Mouse (Mus musculus): ENCODE data around the gene Ano6. TPM values are rescaled to one million over a fixed set of nuclear protein-coding genes. Genes with fewer than 3 reads are reported as not detected.

Gene Ano6
- total and polyA plus RNA-seq, 3 experiments: 14.9 to 27.0 (median 18.4) TPM

DNA sequence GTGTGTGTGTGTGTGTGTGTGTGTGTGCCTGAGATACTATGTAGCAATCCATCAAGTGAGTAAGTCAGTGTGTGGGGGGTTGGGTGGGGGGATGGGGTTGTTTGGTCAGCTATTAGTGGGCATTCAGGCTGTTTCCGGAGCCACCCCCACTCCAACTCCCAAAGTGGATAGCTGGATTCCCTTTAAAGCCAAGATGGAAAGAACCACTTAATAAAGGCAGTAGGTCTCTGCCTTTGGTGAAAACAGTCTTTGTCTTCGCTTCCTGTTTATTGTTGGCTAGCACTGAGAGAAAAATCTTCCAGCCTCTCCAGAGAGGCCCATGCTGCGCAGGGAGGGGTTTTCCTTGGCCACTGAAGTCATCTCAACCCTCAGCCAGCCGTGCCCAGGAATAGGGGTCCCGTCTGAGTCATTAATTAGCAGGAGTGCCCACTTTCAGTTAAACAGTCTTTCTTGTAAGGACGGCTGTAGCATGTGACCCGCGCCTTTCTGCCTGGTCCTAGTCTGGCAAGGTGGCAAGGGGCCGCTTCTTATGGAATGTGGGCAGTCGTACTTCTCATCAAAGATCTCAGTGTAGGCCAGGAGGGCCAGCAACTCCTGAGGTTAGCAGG, 38.1 kb downstream of the Ano6 start:
- Histone ChIP-seq H3K4me2 (ENCODE audit: insufficient read depth, low read depth, poor library complexity, severe bottlenecking) (no peak overlapping the region), H3K36me3 (replicated peaks in 1 of 2; ENCODE audit: control insufficient read depth in 1 of 2, insufficient read depth in 1 of 2, low read length in 1 of 2) (peaks cover 3 to 52% of the 10 kb centered on the region in 2 experiments), H3K9me3 (replicated peaks; ENCODE audit: low read length) (peaks cover 6% of the 10 kb centered on the region), H3K9ac (ENCODE audit: insufficient read depth, low read depth) (no peak overlapping the region), H3K4me1 (ENCODE audit: control insufficient read depth in 1 of 2, insufficient read depth in 2 of 2) (peaks cover 0 to 13% of the 10 kb centered on the region in 2 experiments; a peak in 2 of 4 replicates), H3K79me2 (replicated peaks; ENCODE audit: control insufficient read depth, extremely low read depth, insufficient read depth, poor library complexity, severe bottlenecking) (0 out of 2 replicates have a peak, but pooled peaks cover 3% of the 10 kb centered on the region), H3K27ac (ENCODE audit: insufficient read depth, low read depth) (no peak overlapping the region), H3K4me3 (replicated peaks in 1 of 3; ENCODE audit: low read depth in 2 of 3, low read length in 2 of 3, poor library complexity in 1 of 3) (no peak overlapping the region), H3K27me3 (replicated peaks) (no peaks in the 10 kb centered on the region)
- dilution Hi-C loops (cut with MboI; ENCODE audit: extremely low pct_ligation_motif_present, extremely low pct_unique_long_range_greater_than_20kb, low sequenced_read_pairs): no loop called here
- in situ Hi-C loops (cut with MboI; ENCODE audit: low pct_ligation_motif_present, low pct_unique_long_range_greater_than_20kb, low sequenced_read_pairs): no loop called here
- no peak for DNase-seq (ENCODE audit: extremely low read depth)
- TF ChIP-seq POLR2A (IDR thresholded peaks at IDR 0.05; ENCODE audit: low read depth, low read length) (no peak), HCFC1 (IDR thresholded peaks at IDR 0.05; ENCODE audit: low read depth, low read length) (no peak), MAFK (IDR thresholded peaks at IDR 0.05; ENCODE audit: insufficient replicate concordance, low read length) (no peak)

DNA sequence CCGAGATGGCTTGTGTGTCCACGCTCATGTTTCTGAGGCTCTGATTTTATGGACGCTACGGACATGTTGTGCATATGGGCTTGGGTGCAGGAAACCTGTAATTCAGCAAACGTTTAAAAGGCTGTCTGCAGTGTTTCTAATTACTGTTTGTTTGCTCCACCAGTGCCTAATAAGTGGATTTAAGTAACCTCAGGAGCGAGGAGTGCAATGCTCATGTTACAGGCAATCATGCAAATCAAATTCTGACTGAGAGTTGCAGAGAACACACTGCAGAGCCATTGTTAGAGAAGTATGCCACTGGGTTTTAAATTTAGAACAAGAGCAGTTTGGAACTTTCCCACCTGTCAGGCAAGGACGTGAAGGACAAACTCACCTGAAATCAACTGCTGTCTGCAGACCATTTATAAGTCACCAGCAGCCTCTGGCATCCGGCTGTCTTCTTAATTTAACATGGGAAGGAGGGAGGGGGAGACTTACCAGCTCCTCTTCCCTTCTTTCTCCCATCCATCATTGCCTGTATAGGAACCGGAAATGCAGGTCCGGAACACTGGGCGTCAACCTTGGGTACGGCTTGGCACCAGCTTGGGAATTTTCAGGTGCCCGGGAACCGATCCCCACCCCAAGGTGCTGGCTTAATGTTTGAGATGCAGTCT, 39.0 kb downstream of the Ano6 start:
- in situ Hi-C loops (cut with MboI; ENCODE audit: low pct_ligation_motif_present, low pct_unique_long_range_greater_than_20kb, low sequenced_read_pairs): no loop called here
- no peak for TF ChIP-seq NRF1 (IDR thresholded peaks at IDR 0.05; ENCODE audit: low read depth, low read length)

DNA sequence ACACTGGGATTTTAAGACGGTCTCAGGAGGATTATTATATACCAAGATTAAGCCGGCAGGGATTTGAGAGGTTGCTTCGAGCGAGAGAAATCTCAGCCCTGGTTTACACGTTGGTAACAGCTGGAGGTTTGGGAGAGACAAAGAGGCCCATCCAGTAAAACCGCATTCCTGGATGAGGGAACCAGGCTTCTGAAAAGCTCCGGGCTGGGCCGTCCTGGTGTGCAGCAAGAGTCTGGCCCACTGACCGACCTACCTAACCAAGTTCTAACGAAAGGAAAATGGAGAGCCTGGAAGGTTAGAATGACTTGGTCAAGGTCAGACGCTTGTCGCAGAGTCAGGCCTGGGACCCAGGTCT, 39.5 kb downstream of the Ano6 start:
- peaks cover 0 to 44% of the 10 kb centered on the region in 2 experiments for H3K36me3 ChIP-seq (replicated peaks in 1 of 2; ENCODE audit: control insufficient read depth in 1 of 2, insufficient read depth in 1 of 2, low read length in 1 of 2)
- in situ Hi-C loops (cut with MboI; ENCODE audit: low pct_ligation_motif_present, low pct_unique_long_range_greater_than_20kb, low sequenced_read_pairs): no loop called here
- H3K4me3 ChIP-seq (replicated peaks in 1 of 3; ENCODE audit: low read depth in 2 of 3, low read length in 2 of 3, poor library complexity in 1 of 3): no peak overlapping the region
- H3K4me1 ChIP-seq (ENCODE audit: control insufficient read depth in 1 of 2, insufficient read depth in 2 of 2): peaks cover 0 to 13% of the 10 kb centered on the region in 2 experiments; a peak in 2 of 4 replicates
- no peaks in the 10 kb centered on the region for H3K27me3 ChIP-seq (replicated peaks)
- no peak for DNase-seq (ENCODE audit: extremely low read depth)
- dilution Hi-C loops (cut with MboI; ENCODE audit: extremely low pct_ligation_motif_present, extremely low pct_unique_long_range_greater_than_20kb, low sequenced_read_pairs): no loop called here
- no peak for TF ChIP-seq MXI1 (IDR thresholded peaks at IDR 0.05; ENCODE audit: low read depth, low read length)
- no peak for TF ChIP-seq BHLHE40 (IDR thresholded peaks at IDR 0.05; ENCODE audit: low read depth, low read length)
- TF ChIP-seq MEF2A (IDR thresholded peaks at IDR 0.05; ENCODE audit: borderline replicate concordance, low read depth, low read length): no peak
- TF ChIP-seq NELFE (IDR thresholded peaks at IDR 0.05; ENCODE audit: low read depth, low read length): no peak
- TF ChIP-seq UBTF (IDR thresholded peaks at IDR 0.05; ENCODE audit: low read depth, low read length): no peak
- no peak for TF ChIP-seq POLR2AphosphoS2 (IDR thresholded peaks at IDR 0.05; ENCODE audit: low read depth, low read length)
- no peak for TF ChIP-seq E2F4 (IDR thresholded peaks at IDR 0.05; ENCODE audit: insufficient replicate concordance, low read depth, low read length)
- no peak for TF ChIP-seq GABPA (IDR thresholded peaks at IDR 0.05; ENCODE audit: insufficient replicate concordance, low read depth, low read length)
- TF ChIP-seq CHD1 (IDR thresholded peaks at IDR 0.05; ENCODE audit: low read depth, low read length): no peak
- TF ChIP-seq ETS1 (conservative IDR thresholded peaks at IDR 0.05; ENCODE audit: low read depth, low read length): no peak
- TF ChIP-seq USF1 (IDR thresholded peaks at IDR 0.05; ENCODE audit: low read depth, low read length): no peak
- no peak for TF ChIP-seq TBP (conservative IDR thresholded peaks at IDR 0.05; ENCODE audit: low read depth, low read length)
- no peak for TF ChIP-seq KAT2A (IDR thresholded peaks at IDR 0.05; ENCODE audit: insufficient replicate concordance, low read length)
- TF ChIP-seq USF2 (conservative IDR thresholded peaks at IDR 0.05; ENCODE audit: low read depth, low read length): no peak
- no peak for TF ChIP-seq TCF12 (IDR thresholded peaks at IDR 0.05; ENCODE audit: low read depth, low read length)
- no peak for TF ChIP-seq SIN3A (IDR thresholded peaks at IDR 0.05; ENCODE audit: low read length)
- TF ChIP-seq RCOR1 (conservative IDR thresholded peaks at IDR 0.05; ENCODE audit: low read depth, low read length): no peak
- no peak overlapping the region for H3K9ac ChIP-seq (ENCODE audit: insufficient read depth, low read depth)
- H3K9me3 ChIP-seq (replicated peaks; ENCODE audit: low read length): peaks cover 4% of the 10 kb centered on the region
- no peak overlapping the region for H3K4me2 ChIP-seq (ENCODE audit: insufficient read depth, low read depth, poor library complexity, severe bottlenecking)
- H3K79me2 ChIP-seq (replicated peaks; ENCODE audit: control insufficient read depth, extremely low read depth, insufficient read depth, poor library complexity, severe bottlenecking): 0 out of 2 replicates have a peak, but pooled peaks cover 3% of the 10 kb centered on the region
- H3K27ac ChIP-seq (ENCODE audit: insufficient read depth, low read depth): no peak overlapping the region

More for the DNA sequence above, 39.0 kb downstream of the Ano6 start:
- no peak for DNase-seq (ENCODE audit: extremely low read depth)
- Histone ChIP-seq H3K27ac (ENCODE audit: insufficient read depth, low read depth) (no peak overlapping the region), H3K4me2 (ENCODE audit: insufficient read depth, low read depth, poor library complexity, severe bottlenecking) (no peak overlapping the region), H3K4me3 (replicated peaks in 1 of 3; ENCODE audit: low read depth in 2 of 3, low read length in 2 of 3, poor library complexity in 1 of 3) (no peak overlapping the region), H3K27me3 (replicated peaks) (no peaks in the 10 kb centered on the region), H3K79me2 (replicated peaks; ENCODE audit: control insufficient read depth, extremely low read depth, insufficient read depth, poor library complexity, severe bottlenecking) (0 out of 2 replicates have a peak, but pooled peaks cover 3% of the 10 kb centered on the region), H3K9ac (ENCODE audit: insufficient read depth, low read depth) (no peak overlapping the region), H3K4me1 (ENCODE audit: control insufficient read depth in 1 of 2, insufficient read depth in 2 of 2) (peaks cover 0 to 13% of the 10 kb centered on the region in 2 experiments; a peak in 2 of 4 replicates), H3K36me3 (replicated peaks in 1 of 2; ENCODE audit: control insufficient read depth in 1 of 2, insufficient read depth in 1 of 2, low read length in 1 of 2) (peaks cover 2 to 50% of the 10 kb centered on the region in 2 experiments), H3K9me3 (replicated peaks; ENCODE audit: low read length) (peaks cover 6% of the 10 kb centered on the region)
- dilution Hi-C loops (cut with MboI; ENCODE audit: extremely low pct_ligation_motif_present, extremely low pct_unique_long_range_greater_than_20kb, low sequenced_read_pairs): no loop called here

Measured in CH12.LX (cell line).